Mouse (Mus musculus) adrenal gland, postnatal 10 days (tissue): Measurements from ENCODE around the gene Acbd7. TPM values are rescaled to one million over a fixed set of nuclear protein-coding genes. Genes with fewer than 3 reads are reported as not detected.

ENCODE experiments used
- DNase-seq: peaks from one replicate; pipeline ENCODE4 v3.0.0; 2021; ENCODE audit warnings: mixed read lengths
- long read RNA-seq, 2 experiments: library from polyadenylated mRNA; stranded (forward); transcript quantifications; one replicate each; pipeline ENCODE4 v2.0.0; 2021
- total RNA-seq, 2 experiments: library from RNA; stranded (reverse); gene quantifications; 2 replicates each; pipeline ENCODE4 v1.2.3; 2021

Acbd7 gene
- under 1 TPM in 1 of 2 experiments, not detected in 1; 0.64 TPM for total RNA-seq
- long read RNA-seq, experiment 1: 0 reads
- long read RNA-seq, experiment 2: 0 reads

GRCm38 (mm10) chr2:3335611-3336301 is at the start of gene Acbd7:
Gene Acbd7 (plus strand): TSS chr2:3336168.
- peak; percentile 81 for DNase-seq

- no peak for DNase-seq
These were observed 49.7 kb upstream of the Acbd7 start for GRCm38 (mm10) chr2:3286243-3286642.

GRCm38 (mm10) chr2:3289581-3289980 is 46.4 kb upstream of the Acbd7 start:
- DNase-seq: peak; percentile 39

- no peak for DNase-seq
These were observed 43.8 kb upstream of the Acbd7 start for GRCm38 (mm10) chr2:3292170-3292569.

- no peak for DNase-seq
These were observed 40.1 kb upstream of the Acbd7 start for GRCm38 (mm10) chr2:3295826-3296225.

GRCm38 (mm10) chr2:3305426-3306025 is 30.4 kb upstream of the Acbd7 start:
- peak; percentile 83 for DNase-seq

GRCm38 (mm10) chr2:3323132-3323531 is 12.8 kb upstream of the Acbd7 start:
- DNase-seq: no peak

- no peak for DNase-seq
These were observed 11.4 kb upstream of the Acbd7 start for GRCm38 (mm10) chr2:3324381-3325130.

- DNase-seq: no peak
These were observed 9.4 kb upstream of the Acbd7 start for GRCm38 (mm10) chr2:3326547-3326946.

GRCm38 (mm10) chr2:3327351-3327750 is 8.6 kb upstream of the Acbd7 start:
- peak; percentile 84 for DNase-seq

- DNase-seq: no peak
These were observed 4.8 kb upstream of the Acbd7 start for GRCm38 (mm10) chr2:3331071-3331703.

- DNase-seq: no peak
These were observed 3.9 kb upstream of the Acbd7 start for GRCm38 (mm10) chr2:3332056-3332455.

- DNase-seq: peak; percentile 97
These were observed 3.3 kb upstream of the Acbd7 start, which contains the start of gene Rpp38 for GRCm38 (mm10) chr2:3332484-3333242. Gene Rpp38 (minus strand): TSS chr2:3332643.

- DNase-seq: no peak
These were observed 2.2 kb upstream of the Acbd7 start for GRCm38 (mm10) chr2:3333761-3334160.

- no peak for DNase-seq
These were observed 12.5 kb downstream of the Acbd7 start for GRCm38 (mm10) chr2:3348422-3348821.

- DNase-seq: peak; percentile 16
These were observed 13.0 kb downstream of the Acbd7 start for GRCm38 (mm10) chr2:3348919-3349318.

- DNase-seq: no peak
These were observed 17.2 kb downstream of the Acbd7 start for GRCm38 (mm10) chr2:3353160-3353559.

GRCm38 (mm10) chr2:3355793-3356192 is 19.8 kb downstream of the Acbd7 start:
- no peak for DNase-seq

- no peak for DNase-seq
These were observed 20.3 kb downstream of the Acbd7 start for GRCm38 (mm10) chr2:3356311-3356710.

- no peak for DNase-seq
These were observed 21.9 kb downstream of the Acbd7 start for GRCm38 (mm10) chr2:3357887-3358286.

- DNase-seq: no peak
These were observed 25.1 kb downstream of the Acbd7 start for GRCm38 (mm10) chr2:3361067-3361466.

- no peak for DNase-seq
These were observed 29.2 kb downstream of the Acbd7 start for GRCm38 (mm10) chr2:3365127-3365526.
